Mouse (Mus musculus) myocyte (in vitro differentiated cells): ENCODE measurements at regions not wholly inside any gene's neighbourhood (a gene's known extent, or its start where the extent isn't known, plus 50 kb on each side); places are given as distances from the start of the nearest gene placed in this dataset.

Experiments used
- CEBPB ChIP-seq: IDR thresholded peaks from 2 replicates; pipeline ENCODE4 v1.6.1; 2011; ENCODE audit warnings: mild to moderate bottlenecking, moderate library complexity; ENCODE audit not compliant: poor library complexity, insufficient read depth, severe bottlenecking
- E2F4 ChIP-seq: IDR thresholded peaks from one replicate; pipeline ENCODE4 v1.6.1; 2011; ENCODE audit warnings: mild to moderate bottlenecking, control low read depth, moderate library complexity; ENCODE audit not compliant: insufficient read depth
- MAX ChIP-seq: IDR thresholded peaks from one replicate; pipeline ENCODE4 v1.6.1; 2011; ENCODE audit warnings: low read depth, mild to moderate bottlenecking, control low read depth
- POLR2A ChIP-seq: IDR thresholded peaks from one replicate; pipeline ENCODE4 v1.6.1; 2011; ENCODE audit warnings: low read depth, mild to moderate bottlenecking, control low read depth, moderate library complexity; ENCODE audit not compliant: insufficient read length
- POLR2AphosphoS2 ChIP-seq: IDR thresholded peaks from one replicate; pipeline ENCODE4 v1.6.1; 2011; ENCODE audit warnings: low read depth, control low read depth; ENCODE audit not compliant: insufficient read length
- SRF ChIP-seq: IDR thresholded peaks from one replicate; pipeline ENCODE4 v1.6.1; 2011; ENCODE audit warnings: low read depth; ENCODE audit not compliant: control insufficient read depth, insufficient read length
- TCF12 ChIP-seq: IDR thresholded peaks from one replicate; pipeline ENCODE4 v1.6.1; 2011; ENCODE audit warnings: mild to moderate bottlenecking, control low read depth; ENCODE audit not compliant: poor library complexity, insufficient read depth, severe bottlenecking
- TCF3 ChIP-seq: IDR thresholded peaks from one replicate; pipeline ENCODE4 v1.6.1; 2011; ENCODE audit warnings: low read depth, control low read depth; ENCODE audit not compliant: insufficient read length
- USF1 ChIP-seq: IDR thresholded peaks from one replicate; pipeline ENCODE4 v1.6.1; 2011; ENCODE audit warnings: low read depth, mild to moderate bottlenecking, control low read depth, moderate library complexity

DNA sequence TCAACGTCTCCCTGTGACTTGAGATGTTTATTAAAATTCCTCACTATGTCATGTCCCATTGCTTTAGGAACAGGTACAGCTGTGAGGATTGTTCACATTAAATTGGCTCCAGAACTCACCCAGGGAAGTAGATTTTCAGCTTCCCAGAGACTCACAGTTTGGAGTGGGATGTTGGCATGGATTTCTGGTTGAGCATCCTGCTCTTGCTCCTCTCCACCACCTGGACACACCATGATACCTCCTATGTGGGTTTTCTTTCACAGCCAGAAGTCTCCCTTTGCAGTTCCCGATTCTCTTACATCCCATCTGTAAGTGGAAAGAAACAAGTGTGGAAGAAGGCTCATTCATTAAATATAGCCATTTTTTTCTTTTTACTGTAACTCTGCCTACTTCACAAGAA lies 278.8 kb upstream of the Emcn start:
- TF ChIP-seq CEBPB (no peak), POLR2A (no peak), E2F4 (no peak), USF1 (no peak), TCF12 (no peak), MAX (no peak), TCF3 (no peak), SRF (no peak), POLR2AphosphoS2 (no peak)
